Mouse (Mus musculus) adrenal gland, postnatal 14 days (tissue): ENCODE results near the gene Lhx2. TPM values are rescaled to one million over a fixed set of nuclear protein-coding genes. Genes with fewer than 3 reads are reported as not detected.
A peak's percentile ranks its signal among the peaks of the same experiment; 100 is the strongest.

Experiments
- DNase-seq: peaks from one replicate; pipeline ENCODE4 v3.0.0; 2021; ENCODE audit warnings: mixed read lengths
- long read RNA-seq, 2 experiments: library from polyadenylated mRNA; stranded (forward); transcript quantifications; one replicate each; pipeline ENCODE4 v2.0.0; 2021
- total RNA-seq: library from RNA; stranded (reverse); gene quantifications from 2 replicates; pipeline ENCODE4 v1.2.3, GENCODE M21; 2021

The Lhx2 gene
- 0.41 and 1.0 TPM in 2 replicates for total RNA-seq
- long read RNA-seq, experiment 1, result 0 reads
- long read RNA-seq, experiment 2, partial matches to known transcripts, result 0 of 1 reads
- long read RNA-seq, experiment 2, other reads (novel, unspliced or antisense), result 0 of 1 reads

DNA sequence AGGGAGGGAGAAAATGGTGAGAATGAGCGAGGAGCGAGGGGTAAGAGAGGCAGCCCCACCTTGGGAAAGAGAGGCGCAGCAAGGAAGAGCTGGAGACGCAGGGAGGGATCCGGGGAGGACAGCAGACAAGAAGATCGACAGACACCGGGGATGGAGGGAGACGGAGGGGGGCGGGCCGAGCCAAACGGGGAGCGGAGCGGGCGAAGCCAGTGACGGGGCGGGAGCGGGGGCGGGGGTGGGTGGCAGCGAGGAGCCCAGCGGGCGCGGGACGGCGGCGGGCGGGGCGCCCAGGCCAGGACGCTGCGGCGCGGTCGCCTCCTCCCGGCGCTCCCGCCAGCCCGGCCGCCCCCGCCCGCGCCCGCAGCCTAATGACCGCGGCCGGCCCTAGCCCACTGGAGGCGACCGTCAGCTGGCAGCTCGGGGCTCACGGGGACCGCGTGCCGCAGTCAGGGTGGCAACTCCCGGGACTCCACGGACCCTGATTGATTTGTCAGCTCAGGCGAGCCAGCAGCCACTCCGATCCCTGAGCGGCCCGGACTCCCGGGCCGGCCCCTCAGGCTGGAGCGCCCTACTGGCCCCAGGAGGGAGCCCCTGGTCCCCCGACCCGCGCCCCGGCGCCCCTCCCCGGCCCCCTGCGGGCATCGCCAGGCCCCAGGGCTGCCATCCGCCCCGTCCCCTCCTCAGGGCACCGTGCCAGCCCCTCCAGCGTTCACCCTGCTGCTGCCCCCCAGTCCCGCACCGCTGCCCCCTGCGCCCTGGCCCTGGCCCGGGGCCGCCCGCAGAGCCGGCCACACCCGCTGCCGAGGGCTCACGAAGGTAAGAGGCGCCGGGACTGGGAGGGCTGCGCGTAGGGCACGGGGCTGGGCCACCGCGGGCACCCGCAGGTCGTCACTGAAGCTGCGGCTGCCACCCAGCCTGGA lies at the start of gene Lhx2:
TSS of gene Lhx2 (plus strand) at position 292 of the 920 bp plus-strand sequence.
- DNase-seq, result peak; percentile 34

DNA sequence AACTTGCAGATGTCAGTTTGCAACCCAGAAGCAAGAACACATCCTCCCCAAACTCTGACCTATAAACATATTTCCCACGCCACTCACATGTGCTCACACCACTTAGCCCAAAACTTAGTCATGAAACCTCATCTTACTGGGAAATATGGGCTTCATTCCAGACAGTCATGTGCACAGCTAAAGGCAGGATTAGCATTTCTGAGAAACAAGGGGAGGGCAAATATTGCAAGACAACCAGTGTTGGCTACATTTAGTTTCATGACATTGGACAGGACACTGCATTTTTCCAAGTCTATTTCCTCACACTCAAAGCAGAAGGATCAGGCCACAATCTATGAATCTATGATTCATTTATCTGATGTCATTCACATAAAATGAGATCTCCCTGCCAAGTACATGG lies 47.6 kb upstream of the Lhx2 start:
- DNase-seq, result no peak

- no peak for DNase-seq
These were observed 43.1 kb upstream of the Lhx2 start for GRCm38 (mm10) chr2:38295939-38296338.

- no peak for DNase-seq
These were observed 38.1 kb upstream of the Lhx2 start for GRCm38 (mm10) chr2:38300941-38301340.

- DNase-seq, result no peak
These were observed 33.9 kb upstream of the Lhx2 start for GRCm38 (mm10) chr2:38305152-38305551.

GRCm38 (mm10) chr2:38312921-38313320 lies 26.2 kb upstream of the Lhx2 start:
- DNase-seq, result no peak

GRCm38 (mm10) chr2:38313399-38313798 lies 25.7 kb upstream of the Lhx2 start:
- no peak for DNase-seq

GRCm38 (mm10) chr2:38319086-38319485 lies 20.0 kb upstream of the Lhx2 start:
- no peak for DNase-seq

DNA sequence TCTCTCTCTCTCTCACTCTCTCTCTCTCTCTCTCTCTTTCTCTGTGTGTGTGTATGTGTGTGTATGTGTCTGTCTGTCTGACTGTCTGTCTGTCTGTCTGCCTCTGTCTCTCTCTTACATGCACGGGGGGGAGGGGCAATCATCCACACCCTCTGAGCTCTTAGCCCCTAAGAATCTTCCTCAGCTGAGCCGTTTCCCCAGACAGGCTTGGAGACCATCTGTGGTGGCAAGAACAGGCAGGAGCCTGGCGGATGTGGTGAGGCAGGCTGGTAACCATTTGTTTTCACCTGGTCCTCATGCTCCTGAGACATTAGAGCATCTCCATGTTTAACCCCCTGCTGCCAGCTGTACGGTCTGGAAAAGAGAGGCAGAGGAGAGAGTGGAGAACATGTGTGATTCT lies 18.2 kb upstream of the Lhx2 start:
- no peak for DNase-seq

DNA sequence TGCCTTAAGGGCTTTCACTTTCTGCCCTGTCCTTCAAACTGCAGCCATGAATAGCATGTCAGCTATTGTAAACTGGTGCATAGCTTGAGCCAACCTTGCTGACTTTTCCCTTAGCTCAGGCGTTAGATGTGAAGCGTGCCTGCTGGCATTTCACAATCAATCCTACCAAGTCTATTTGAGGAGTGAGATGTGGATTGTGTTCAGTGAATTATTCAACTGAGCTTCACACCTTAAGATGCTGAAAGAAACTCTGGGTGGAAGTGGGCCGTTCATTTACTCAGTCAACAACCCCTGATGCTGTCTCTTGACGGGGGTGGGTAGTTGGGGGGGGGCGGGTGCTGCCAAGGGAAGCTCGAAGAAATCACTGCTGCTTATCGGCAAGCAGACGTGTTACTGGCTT lies 15.7 kb upstream of the Lhx2 start:
- no peak for DNase-seq

- no peak for DNase-seq
These were observed 12.4 kb upstream of the Lhx2 start for GRCm38 (mm10) chr2:38326671-38327070.

DNA sequence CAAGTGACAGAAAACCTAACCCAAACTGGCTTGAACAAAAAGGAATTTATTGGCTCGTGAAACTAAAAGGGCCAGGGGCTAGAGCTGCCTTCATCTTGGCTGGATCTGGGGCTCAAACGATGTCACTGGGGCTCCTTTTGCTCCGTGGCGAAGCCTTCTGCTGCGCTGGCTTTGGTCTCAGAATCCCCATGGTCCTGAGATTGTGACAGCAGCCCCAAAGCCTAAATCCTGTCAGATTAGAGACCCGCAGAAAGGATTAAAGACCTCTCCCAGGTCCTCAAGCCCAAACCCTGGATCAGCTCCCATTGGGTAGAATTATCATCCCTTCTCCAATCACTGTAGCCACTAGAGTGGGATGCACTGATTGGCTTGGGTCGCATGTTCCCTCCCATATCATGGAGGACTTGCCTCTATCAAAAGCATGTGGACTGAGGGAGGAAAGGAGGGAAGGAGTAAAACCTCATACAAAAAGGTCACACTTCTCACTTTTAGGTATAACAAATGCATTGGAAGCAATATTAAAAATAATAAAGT lies 5.4 kb upstream of the Lhx2 start:
- no peak for DNase-seq

DNA sequence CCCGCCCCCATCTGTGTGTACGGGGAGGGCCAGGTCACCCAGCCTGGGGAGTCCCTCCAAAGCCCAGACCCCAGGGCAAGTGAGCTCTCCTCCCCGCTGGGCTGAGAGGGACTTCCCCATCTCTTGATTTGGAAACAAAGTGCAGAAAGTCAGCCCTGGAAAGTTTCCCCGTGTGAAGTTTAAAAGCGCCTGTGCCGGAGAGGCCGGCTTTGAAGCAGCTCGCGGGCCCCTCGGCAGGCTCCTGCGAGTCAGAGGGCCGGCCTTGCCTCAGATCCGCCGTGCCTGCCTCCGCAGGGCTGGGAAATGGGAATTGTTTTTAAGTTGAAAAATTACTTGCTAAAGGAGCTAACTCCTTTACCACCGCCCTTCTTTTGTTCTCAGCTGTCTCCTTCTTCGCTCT lies 2.5 kb upstream of the Lhx2 start:
- DNase-seq, result no peak

DNA sequence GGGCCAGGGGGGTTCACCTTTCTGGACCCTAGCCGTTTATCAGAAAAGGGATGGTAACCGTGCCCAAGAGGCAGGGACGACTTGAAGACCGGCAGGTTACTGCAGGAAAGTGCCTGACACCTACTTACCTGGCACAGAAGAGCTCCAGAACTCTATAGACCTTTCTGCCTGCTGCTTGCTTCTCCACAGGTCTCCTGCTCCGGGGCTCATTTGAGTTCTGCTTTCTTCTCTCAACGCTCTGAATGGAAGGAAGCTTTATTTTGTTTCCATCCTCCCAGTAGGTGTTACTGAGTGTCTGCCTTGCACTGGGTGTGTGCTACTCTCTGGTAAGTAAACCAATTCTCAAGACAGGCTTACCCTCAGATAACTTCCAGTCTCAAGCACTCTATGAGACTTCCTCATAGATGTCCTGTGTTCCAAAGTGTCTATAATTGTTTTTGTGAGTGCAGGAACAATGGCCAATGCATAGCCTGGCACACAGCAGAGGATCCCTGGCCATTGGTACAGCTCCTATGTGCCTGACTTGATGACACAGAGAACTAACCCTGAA lies 1.9 kb upstream of the Lhx2 start:
- no peak for DNase-seq

GRCm38 (mm10) chr2:38337681-38338080 lies 1.4 kb upstream of the Lhx2 start:
- no peak for DNase-seq

DNA sequence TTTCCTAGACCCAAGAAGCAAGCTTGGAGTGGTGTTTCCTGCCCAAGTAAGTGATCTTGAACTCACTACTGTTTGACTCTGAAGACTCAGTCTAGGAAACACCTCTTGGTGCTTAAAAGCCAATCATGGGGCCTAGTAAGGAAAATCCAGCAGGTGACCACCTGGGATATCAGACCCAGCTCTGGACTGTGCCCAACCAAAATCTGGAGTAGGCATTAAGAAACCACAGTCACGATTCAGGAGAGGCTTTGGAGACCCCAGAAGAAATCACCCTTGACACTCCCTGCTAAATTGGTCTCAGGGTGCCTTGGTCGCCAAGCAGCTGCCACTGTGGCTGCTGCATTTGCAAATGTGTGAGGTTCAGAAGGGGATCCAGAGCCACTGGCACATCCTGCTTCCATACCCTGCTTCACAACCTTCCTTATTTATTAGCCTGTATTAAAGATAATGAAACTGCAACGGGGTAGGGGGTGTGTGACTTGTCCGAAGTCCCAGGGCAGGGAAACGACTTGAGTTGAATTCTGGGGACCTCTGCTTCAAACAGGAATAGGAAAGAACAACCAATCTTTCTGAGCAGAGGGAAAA lies 641 bp upstream of the Lhx2 start:
- no peak for DNase-seq

DNA sequence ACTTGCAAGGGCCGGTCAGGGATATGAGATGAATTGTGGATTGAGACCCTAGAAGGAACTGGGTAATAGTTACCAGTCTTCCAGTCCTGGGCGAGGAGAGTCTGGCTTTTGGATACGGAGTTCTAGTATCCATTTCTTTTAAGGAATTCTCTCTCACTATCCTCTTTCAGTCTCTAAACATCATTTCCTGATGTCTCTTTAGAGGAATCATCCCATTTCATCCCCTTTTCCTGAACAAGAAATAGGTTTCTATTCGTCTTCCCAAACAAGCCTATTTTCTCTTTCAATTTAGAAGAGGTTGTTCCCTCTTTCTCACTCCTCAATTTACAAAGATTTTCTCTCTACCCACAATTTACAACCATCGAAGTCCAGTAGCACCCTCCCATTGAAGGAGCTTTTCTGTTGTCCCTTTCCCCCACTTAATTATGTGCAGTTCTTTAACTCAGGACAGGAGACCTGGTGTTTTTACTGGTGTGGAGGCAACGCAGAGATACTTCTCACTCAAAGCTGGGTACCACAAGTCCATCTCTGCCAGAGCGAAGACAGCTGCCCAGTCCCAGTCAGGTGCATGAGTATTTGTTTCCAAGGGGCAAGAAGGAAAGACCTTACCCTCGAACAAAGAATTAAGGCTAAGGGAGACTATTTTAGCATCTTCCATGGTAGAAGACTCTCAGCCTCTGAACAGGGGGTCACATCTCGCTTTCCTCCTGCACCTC lies 987 bp downstream of the Lhx2 start:
- no peak for DNase-seq

GRCm38 (mm10) chr2:38340626-38341200 lies 1.6 kb downstream of the Lhx2 start:
- DNase-seq, result no peak

DNA sequence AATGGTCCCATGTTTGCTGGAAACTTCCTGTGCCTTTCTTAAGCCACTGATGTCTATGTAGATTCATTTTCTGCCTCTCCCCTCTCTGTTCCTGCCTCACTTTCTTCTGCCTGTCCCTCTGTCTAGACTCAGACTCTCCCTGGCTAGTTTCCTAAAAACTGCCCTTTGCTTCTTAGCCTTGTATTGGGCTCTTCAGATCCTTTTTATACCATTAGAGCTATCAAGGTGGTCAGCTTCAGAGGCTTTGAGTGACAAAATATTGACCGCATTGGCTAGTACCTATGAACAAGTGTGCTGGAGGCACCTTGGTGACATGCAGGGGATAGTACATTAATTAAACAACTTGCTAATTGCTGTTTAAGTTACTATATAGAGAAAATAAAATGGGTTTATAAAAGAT lies 4.5 kb downstream of the Lhx2 start:
- no peak for DNase-seq

GRCm38 (mm10) chr2:38344727-38345126 lies 5.6 kb downstream of the Lhx2 start:
- DNase-seq, result no peak

- no peak for DNase-seq
These were observed 7.3 kb downstream of the Lhx2 start for GRCm38 (mm10) chr2:38346417-38346816.
